Mouse (Mus musculus): ENCODE results near the gene Prkcd.

Prkcd gene

DNA sequence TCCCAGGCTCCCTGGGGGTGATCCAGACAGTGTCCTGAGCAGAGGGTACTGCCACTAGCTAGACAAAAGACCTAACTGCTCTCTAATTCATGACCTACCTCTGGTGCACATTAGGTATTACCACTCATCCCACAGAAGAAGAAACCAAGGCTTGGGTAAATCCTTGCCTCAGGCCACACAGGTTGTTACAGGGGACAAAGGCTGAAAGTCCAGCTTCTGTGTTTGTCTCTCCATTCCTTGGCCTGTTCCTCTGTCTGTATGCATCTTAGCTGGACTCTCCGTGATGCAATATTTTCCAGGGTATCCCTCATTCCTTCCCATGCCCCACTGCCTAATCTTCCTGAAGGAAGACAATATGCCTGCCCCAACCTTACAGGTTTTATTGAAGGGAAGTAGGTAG is 8.4 kb upstream of the Prkcd start:
- no peak for DNase-seq

DNA sequence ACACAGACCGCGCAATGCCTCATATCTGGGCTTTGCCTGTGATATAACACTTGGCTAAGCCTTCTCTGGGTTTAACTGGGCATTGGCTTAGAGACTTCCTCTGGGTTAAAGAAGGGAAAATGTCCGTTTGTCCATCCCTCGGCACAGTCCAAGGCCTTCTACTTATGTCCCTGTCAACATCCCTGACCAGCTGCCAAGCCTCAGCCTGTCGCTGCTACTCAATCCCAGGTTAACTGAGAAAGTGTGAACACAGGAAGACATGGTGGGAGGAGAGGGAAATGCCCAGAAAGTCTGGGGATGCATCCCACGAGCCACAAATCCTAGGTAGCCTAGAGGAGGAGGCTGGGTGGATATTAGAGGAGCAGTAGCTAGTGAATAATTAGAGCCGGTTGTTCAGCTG is 7.7 kb upstream of the Prkcd start:
- DNase-seq: no peak

DNA sequence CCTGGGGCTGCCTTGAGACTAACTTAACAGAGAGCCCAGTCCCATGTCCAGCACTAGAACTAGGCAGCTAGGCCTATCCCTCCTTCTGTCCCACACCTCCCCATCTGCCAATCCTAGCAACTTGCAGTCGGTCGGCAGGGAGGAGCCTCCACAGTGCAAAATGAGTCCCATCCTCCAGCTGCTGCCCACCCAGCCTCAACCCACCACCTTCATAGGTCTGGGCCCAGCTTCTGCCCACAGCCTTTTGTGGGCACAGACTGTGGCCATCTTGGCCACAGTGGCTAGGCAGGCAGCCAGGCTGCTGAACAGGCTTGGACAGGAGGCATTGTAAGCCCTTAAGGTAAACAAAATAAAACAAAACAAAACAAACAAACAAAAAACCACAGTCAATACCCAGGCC is 5.8 kb upstream of the Prkcd start:
- DNase-seq: no peak

DNA sequence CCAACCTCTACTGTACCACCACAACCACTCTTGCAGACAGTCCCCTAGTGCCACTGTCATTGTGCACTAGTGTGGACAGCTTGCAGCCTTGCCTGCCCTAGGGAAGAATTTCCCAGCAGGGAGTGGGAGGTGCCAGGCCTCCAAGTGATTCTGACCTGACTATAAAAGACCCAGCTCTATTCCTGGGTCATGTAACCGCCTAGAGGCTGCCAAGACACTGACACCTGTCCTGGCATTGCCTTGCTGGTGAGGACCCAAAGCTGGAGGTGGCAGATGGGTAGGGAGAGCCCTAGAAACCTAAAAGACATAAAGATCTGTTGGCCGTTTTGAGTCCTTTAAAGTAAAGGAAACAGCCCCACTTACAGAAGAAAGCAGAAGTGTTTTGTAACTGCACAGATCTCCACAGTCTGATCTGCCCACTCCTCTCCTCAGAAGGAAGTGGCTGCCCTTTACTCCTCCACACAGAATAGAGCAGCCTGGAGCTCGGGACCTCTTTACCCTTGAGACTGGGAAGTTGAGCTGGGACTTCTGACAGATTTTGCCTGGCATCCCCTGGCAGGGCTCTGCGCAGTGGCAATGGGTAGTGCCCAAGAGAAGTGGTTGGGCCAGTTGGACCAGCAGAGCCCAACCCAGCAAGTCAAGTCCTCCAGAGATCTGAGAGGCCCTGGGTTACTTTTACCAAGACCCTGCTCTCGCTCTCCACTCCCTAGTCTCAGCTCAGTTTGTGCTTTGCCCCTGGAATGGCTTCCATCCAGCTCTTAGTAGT is 5.0 kb upstream of the Prkcd start:
- peak; percentile 39 to 40 for DNase-seq

DNA sequence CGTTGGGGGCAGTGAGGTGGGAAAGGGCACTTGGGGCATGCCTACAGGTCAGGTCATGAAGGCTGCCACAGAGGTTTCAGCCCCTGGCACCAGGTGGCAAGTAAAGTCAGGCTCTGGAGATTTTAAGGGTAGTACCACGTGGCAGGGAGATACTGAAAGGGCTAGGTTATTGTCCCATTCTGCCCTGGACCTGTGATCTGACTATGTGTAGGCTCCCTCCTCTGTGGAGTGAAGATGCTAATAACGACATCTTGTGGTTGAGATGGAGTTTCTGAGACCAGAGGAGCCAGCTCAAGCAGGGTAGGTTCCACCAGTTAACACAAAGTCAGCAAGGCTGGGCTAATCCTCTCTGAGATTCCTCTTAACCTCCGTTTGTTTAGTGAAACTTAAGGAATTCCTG is 3.8 kb upstream of the Prkcd start:
- no peak for DNase-seq

DNA sequence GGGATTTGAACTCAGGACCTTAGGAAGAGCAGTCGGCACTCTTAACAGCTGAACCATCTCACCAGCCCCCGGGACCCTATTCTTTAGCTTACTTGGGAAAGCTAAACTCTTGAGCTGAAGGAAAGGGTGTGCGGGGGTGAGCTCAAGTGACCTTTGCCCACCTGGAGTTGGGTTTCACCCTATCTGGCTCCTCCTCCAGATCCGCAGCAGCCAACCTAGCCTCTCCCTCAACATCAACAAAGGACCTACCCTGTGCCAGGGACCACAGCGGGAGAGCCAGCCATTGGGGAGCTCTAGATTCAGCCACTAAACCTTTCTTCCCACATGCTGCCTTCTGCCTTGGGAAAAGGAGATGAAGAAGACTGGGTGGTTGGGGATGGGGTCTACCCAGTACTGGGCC is 2.2 kb upstream of the Prkcd start:
- DNase-seq: no peak

DNA sequence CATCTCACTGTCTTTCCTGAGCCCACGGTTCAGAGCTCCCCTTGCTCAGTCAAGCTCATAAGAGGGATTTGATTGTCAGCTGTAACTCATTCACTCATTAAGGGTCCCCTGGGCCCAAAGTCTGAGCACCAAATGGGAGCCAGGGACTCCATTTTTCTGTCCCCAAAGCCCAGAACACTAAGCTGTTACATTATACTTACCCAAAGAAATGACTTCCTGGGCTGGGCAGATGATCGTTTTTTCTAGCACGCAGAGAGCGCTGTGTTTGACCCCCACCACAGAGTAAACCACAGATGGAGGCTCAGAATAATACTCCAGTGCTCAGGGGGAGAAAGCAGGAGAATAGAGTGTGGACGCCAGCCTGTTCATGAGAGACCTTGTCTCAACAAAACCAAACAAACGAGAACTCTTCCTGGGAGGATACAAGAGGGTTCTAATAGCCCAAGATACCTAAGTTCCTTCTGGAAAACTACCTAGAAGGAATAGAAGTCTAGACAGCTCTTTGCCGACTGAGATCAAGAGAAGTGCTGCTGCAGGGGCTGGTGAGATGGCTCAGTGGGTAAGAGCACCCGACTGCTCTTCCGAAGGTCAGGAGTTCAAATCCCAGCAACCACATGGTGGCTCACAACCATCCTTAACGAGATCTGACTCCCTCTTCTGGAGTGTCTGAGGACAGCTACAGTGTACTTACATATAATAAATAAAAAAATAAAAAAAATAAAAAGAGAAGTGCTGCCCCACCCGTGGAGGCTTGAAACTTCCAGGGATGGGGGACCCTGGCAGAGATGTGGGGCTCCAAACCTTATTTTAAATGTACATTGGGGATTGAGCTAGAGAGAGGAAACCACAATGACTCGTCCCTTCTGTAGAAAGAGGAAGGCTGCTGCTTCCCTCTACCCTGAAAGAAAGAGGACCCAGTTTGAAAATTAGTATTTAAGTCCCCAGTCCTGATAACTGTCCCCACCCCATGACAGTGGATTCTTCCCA is 1.0 kb upstream of the Prkcd start:
- DNase-seq: no peak

DNA sequence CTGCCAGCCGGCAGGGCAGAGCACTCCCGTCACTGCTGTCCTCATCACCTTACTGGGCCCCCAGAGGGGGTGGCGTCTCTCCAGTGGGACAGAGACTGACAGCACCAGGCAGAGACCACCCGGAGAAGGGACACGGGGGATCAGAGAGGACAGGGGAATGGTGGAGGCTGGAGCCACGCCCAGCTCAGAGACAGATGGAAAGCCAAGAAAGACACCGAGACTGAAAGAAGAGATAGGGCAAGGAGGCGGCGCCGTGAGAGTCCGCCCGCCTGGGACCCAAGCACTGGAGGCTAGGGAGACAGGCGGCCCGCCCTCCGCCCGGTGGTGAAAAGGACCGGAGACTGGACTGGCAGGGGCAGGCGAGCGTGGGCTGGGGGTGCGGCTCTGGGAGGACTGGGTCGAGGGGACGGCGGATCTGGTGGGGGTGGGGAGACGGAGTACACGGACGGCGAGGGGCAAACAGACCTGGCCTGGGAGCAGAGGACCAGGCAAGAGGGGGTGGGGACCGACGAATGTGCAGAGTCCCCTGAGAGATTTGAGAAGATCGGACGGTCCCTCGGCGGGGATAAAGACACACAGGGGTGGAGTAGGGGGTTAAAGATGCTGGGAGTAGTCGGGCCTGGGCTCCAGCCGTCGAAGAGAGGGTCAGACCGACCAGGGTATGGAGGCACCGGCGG is 741 bp downstream of the Prkcd start:
- peak in 1 of 2 experiments; percentile 19 for DNase-seq

DNA sequence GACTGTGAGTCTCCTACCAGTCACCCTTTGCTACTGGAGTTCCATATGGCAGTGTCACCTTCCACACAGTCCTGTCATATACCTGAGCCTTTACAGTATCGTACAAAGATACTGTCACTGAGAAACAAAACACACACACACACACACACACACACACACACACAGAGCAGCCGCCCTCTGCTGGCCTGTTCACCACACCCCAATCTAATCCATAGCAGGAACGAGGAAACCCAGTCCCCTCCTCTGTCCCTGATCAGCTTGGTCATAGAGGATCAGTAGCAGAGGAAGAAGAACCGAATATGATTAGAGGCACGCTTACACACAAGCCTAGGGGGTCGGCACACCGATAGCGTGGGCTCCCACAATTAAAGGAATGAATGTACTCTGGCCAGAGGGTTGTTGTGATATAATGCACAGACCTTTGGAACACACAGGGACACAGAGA is 1.7 kb downstream of the Prkcd start:
- DNase-seq: no peak

DNA sequence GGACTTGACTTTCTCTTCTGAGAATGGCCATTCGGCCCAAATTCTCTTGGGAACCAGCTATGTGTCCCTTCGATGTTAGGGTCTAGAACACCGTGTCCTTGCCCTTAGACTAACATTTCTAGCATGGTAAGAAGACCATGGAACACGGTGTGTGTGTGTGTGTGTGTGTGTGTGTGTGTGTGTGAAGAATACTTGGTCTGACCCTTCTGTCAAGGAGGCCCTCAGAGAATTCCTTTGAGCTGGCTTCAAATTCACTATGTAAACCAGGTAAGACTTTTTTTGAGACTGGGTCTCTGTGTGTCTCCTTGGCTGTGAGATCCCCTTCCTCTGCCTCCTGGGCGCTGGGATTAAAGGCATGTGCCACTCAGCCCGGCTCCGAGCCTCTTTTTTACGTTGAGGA is 3.5 kb downstream of the Prkcd start:
- DNase-seq: no peak

DNA sequence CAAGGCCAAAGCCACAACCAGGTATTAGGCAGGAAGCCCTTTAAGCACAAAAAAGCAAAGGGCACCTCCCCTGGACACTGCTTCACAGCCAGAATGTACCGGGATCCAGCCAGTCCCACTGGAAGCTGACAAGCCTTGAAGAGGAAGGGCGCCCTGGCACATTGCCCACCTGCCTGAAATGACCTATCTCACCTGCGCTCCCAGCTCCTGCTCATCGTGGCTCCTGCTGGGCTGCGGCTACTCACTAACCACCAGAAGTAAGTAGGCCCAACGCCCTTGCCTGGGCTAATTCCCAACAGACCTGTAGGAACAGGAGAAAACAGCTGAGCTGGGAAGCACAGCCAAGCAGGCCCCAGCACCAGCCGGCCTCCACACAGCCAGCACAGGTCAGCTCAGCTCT is 3.9 kb downstream of the Prkcd start:
- peak; percentile 35 to 40 for DNase-seq

DNA sequence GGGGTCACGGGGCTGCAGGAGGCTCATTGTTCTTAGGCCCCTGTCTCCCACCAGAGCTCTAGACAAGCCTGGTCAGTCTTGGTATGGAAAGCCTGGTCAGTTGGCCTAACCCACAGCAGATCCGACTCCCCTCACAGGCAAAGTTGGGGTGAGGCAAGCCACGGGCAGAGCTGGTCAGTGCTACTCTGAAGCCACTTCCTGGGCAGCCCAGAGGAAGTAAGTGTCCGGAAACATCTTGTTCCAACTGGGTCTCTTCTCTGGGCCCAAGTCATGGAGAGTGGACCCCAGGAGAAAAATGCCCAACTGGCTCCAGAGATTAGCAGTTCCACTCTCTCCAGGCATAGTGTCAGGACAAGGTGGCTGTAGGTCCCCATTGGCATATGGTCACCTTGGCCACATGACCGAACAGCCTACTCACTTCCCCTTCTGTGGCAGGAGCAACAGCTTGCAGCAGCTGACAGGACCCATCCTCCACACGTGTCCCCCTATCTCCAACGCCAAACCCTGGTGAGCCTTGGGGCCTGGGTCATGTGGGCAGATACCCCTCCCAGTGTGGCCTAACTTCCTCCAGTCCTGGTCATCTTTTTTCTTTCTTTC is 5.9 kb downstream of the Prkcd start:
- DNase-seq: peak; percentile 46 to 56

DNA sequence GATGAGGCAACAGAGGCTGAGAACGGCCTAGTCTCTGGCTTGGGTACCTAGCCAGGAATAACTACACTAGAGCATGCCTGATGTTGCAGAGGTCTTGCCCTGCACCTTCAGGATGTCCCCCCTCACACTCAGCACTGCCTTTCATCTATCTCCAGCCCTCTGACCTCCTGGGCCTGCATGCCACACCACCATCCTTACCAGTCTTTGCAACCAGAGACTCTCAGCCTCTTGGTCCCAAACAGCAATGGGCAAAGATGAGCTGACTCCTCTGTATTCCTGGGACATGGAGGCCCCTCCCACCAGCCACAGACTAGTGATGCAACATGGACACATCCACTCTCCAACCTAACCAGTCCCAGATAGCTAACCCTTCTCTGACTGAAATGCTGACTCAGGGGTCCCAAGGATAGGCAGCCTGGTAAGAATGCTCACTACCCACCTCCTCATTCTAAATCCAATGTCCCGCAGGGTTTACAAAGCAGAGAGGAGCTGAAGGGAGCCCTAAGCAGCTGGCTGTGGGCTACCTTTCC is 7.2 kb downstream of the Prkcd start:
- no peak for DNase-seq

DNA sequence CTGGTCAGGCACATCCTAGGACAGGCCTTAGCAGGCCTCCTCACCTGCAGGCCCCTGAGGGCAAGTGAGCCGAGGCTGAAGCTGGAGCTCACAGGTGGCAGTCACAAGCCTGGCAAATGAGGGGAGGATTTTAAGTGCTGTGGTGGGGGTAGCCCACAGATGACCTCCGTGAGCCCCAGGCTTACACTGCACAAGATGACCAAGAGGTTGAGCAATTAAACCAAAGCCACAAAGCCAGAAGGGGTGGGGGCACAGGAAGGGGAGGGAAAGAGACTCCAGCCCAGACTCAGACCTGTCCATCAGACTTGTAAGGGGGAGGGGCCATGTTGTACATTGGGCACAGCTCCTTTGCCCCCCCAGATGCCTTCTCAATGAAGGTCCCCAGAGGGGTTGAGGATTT is 9.3 kb downstream of the Prkcd start:
- no peak for DNase-seq

DNA sequence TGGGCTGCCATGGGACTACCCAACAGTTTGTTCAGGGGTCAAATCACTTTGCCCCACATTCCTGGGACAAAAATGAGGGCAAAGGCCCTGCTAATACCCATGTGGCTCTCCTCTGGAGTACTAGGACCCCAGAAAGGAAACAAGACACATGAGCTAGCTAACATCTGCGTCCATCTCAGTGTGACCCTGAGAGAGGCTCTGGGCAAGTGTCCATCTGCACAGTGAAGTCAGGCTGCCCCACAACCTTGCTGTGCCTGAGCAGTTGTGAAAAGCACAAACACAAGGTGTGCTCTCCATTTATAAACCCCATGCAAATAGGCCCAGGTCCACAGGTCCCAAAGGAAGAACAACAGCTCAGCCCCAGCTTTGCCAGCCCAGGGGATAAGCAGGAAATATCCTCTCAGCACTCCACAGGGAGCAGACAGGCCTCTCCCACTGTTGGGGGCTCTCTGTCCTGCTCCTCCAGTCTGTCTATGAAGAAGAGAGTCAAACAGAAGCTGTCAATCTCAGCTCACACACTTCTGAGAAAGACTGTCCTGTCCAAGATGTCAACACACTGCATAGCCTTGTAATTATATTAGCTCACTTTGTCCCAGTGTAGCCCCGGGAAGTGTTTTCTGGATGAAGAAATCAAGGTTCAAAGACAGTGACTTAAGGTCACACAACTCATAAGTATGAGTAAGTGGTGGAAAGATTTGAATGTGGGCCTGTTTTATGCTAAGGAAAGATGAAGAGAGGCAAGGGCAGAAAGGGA is 12.9 kb downstream of the Prkcd start:
- DNase-seq: no peak

DNA sequence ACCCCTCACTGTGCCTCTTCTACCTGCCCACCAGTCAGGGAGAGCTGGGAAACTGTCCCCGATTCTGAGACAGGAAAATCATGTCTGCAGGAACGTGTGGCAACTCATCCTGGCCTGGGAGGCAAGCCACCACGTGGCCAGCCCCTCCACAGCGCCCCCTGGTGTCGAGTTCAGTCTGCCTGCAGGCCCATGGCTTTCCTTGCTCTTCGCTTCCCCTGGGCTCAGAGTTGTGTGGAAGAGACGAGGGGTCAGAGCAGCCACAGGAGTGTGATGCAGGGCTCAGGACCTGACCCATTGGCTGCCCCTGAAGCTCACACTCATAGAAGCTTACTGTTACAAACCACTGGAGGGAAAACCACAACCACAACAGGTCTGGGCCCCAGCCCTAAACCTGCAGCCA is 13.5 kb downstream of the Prkcd start:
- DNase-seq: peak; percentile 64 to 74

DNA sequence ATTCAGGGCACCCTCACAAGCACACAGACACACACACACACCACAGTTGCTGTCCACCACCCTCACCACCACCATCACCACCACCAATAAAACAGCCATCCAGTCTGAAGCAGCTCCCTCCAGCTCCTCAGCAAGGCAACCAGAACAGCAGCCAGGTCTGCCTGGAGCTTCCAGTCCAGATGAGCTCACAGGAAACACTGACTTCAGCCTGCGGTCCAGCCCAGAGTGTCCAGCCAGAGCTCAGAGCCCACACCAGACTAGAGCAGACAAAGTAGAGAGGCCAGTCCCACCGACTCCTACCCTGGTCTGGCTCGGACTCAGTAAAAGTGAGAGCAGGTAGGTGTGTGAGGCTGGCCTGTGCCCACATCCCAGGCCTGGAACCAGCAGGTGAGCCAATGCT is 15.1 kb downstream of the Prkcd start:
- DNase-seq: no peak

DNA sequence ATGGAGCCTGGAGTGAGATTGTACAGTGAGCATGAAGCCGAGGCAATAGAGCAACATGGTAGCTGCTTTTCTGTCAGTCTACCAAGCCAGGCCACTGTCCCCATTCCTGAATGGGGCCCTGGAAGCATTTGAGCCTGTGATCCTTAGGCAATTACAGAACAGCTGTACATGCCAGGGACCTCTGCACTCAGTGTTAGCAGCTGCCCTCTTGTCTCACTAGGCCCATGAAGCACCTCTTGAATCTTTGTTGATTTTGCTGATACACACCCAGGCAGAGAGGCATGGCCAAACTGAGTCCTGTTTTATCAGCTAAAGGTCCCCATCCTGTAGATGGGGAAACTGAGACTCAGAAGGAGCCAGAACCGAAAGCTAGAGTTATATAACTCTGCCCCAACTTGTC is 15.7 kb downstream of the Prkcd start:
- no peak for DNase-seq

DNA sequence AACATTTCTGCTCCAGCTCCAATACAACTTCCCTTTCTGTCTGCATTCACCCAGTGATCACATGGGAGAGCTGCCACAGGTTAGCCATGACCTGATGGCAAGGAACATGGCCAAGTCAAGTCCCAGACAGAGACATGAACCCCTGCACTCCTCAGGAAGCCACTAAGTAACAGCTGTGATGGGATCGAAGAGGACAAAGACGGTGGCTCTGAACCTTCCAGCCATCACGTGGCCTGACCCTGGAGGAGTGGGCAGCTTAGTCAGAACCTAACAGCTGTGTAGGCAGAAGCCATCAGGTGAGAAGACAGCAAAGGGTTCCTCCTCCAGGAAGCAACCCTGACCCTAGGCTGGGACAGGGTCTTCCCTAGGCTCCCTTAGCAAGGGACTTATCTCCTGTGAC is 16.5 kb downstream of the Prkcd start:
- DNase-seq: no peak

DNA sequence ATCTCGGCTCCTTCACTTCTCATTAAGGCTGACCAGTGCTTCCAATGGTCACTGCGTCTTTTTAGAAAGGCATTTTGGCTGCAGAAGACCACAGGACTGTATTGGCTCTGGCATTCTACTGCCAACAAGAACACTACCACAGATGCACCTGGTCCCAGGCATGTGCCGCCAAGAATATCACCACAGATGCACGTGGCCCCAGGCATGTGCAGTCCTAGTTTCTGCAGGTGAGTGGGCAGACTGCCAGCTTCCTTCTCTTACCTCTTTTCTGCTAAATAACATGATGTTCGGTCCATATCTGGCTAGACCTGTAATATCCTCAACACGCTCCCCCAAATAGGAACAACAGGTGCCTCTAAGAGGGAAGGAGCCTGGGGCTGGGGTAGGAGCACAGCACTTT is 17.8 kb downstream of the Prkcd start:
- DNase-seq: peak; percentile 30 to 39

DNA sequence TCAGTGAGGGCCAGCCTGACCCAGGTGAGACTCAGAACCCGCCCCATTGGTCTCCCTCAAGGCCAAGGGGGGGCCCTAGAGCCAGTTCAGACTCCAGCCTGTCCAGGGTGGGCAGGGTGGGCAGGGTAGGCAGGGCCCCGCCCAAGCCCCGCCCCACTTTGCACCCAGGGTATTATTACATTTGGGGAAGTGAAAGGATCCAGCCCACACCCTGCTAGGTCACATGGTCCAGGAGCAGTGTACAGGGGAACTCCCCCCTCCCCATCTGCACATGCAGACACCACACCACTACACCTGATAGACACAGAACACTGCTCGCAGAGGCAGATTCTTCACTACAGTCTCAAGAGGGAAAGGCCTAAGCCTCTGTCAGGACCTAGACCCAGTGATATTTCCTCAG is 18.3 kb downstream of the Prkcd start:
- DNase-seq: no peak

DNA sequence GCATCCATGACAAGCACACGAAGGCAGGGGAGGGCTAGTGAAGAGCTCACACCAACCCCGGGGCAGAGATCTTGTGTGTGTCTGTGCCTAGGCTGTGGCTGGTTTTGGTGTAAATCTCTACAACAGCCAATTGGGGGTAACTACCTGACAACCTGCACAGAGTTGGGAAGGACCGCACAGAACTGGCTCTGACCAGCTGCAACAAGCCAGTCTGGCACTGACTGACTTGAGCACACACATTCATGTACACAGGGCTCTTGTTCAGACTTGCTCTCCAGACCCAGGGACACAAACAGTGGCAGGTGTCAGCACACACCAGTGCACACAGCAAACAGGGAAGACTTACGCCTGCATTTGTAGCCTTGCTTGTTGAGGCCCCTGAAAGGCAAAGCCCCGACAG is 19.2 kb downstream of the Prkcd start:
- no peak for DNase-seq

Measured in cerebellum, postnatal 36 days (tissue).